Mouse (Mus musculus) gastrocnemius, postnatal 10 days (tissue): ENCODE results near the gene Prnd. TPM values are rescaled to one million over a fixed set of nuclear protein-coding genes. Genes with fewer than 3 reads are reported as not detected.

ENCODE experiments used
- DNase-seq: peaks from one replicate; pipeline ENCODE4 v3.0.0; 2021; ENCODE audit warnings: mixed read lengths
- total RNA-seq, 2 experiments: library from RNA; stranded (reverse); gene quantifications; 2 replicates each; pipeline ENCODE4 v1.2.3; 2021

Gene Prnd
- total RNA-seq, 2 experiments from 2014 or later = 32.9 to 48.1 TPM

- DNase-seq = peak; percentile 51
These were observed 32.0 kb downstream of the Prnd start for GRCm38 (mm10) chr2:131982546-131983196.

- DNase-seq = no peak
These were observed 37.3 kb downstream of the Prnd start for GRCm38 (mm10) chr2:131987950-131988349.

- DNase-seq = no peak
These were observed 37.9 kb downstream of the Prnd start for GRCm38 (mm10) chr2:131988550-131988949.

GRCm38 (mm10) chr2:131992487-131992886 lies 41.8 kb downstream of the Prnd start:
- no peak for DNase-seq

- DNase-seq = no peak
These were observed 42.5 kb downstream of the Prnd start for GRCm38 (mm10) chr2:131993151-131993550.

GRCm38 (mm10) chr2:131993563-131994088 lies 43.0 kb downstream of the Prnd start:
- DNase-seq = no peak

GRCm38 (mm10) chr2:131994971-131995370 lies 44.3 kb downstream of the Prnd start:
- no peak for DNase-seq

- DNase-seq = no peak
These were observed 45.1 kb downstream of the Prnd start for GRCm38 (mm10) chr2:131995742-131996141.

GRCm38 (mm10) chr2:131996369-131996768 lies 45.7 kb downstream of the Prnd start:
- DNase-seq = no peak

- DNase-seq = no peak
These were observed 46.7 kb downstream of the Prnd start for GRCm38 (mm10) chr2:131997356-131997755.

GRCm38 (mm10) chr2:132001696-132002334 lies 51.2 kb downstream of the Prnd start:
- no peak for DNase-seq

- DNase-seq = no peak
These were observed 53.3 kb downstream of the Prnd start for GRCm38 (mm10) chr2:132003916-132004315.

GRCm38 (mm10) chr2:132004495-132005136 lies 54.0 kb downstream of the Prnd start:
- no peak for DNase-seq

GRCm38 (mm10) chr2:132005445-132005844 lies 54.8 kb downstream of the Prnd start:
- DNase-seq = no peak

Other genes starting within 250 kb of the Prnd start
- gene Erv3, start 91.1 kb upstream of the Prnd start, total RNA-seq = not detected
- 10 to 100 TPM; 80.3 to 88.6 TPM for gene Prnp, start 40.9 kb upstream of the Prnd start, total RNA-seq
- gene Prn, start 40.9 kb upstream of the Prnd start, total RNA-seq = not detected
- 10 to 100 TPM; 16.1 to 22.0 TPM for gene Rassf2, start 79.4 kb downstream of the Prnd start, total RNA-seq
- gene Slc23a2, start 194.2 kb downstream of the Prnd start, total RNA-seq = 10 to 100 TPM in 1 of 2 experiments, 1 to 10 TPM in 1; 7.9 to 13.7 TPM